Mouse (Mus musculus): Measurements from ENCODE around the gene Pick1.

DNA sequence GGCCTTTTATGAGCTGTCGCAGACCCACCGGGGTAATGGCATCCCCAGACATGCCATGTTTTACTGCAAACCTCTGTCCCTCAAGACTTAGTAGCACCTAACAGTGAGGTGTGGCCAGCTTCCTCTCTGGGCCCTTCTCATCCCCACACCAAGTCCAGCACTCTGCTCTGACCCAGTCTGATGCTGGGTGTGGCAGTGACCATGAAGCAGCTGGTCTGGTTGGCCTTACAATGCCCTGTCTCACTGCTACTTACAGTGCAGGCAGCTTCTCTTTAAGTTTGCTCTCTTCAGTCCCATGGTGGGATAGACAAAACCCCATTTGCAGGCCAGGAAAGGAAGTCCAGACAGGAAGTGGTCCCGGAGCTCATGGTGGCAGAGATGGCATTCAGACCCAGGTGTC lies 16.3 kb downstream of the Pick1 start:
- TF ChIP-seq POLR2A (IDR thresholded peaks at IDR 0.05; ENCODE audit: borderline replicate concordance, extremely low read depth, insufficient read depth, insufficient read length, poor library complexity, severe bottlenecking) (no peak), CTCF (IDR thresholded peaks at IDR 0.05; ENCODE audit: borderline replicate concordance, extremely low read depth, insufficient read depth, insufficient read length) (no peak)

Data from brain, embryonic 14.5 days (tissue).